Comparison of ENCODE assay signal across 35 mouse cellular contexts in genomic region chr2:166062008-166062407, GRCm38 (mm10).
A peak's percentile ranks its signal among the peaks of the same experiment; 100 is the strongest.
DNase-seq lines count a peak whose midpoint lies in the region; ATAC-seq and TF ChIP-seq lines count a peak whose summit lies in the region.
"Had no signal": no experiment of that assay in that cellular context is flagged by ENCODE, and none has a peak within 500 bp of the region (broad histone marks: within the 10 kb centered on the region; RNA-seq: fewer than 3 reads in every experiment).

No protein-coding gene starts in this region.

- H3K4me1 ChIP-seq in intestine, embryonic 16.5 days (ENCODE audit: control insufficient read depth, insufficient read depth, low read length), result no peaks in the 10 kb centered on the region
- no peaks in the 10 kb centered on the region for H3K4me1 ChIP-seq in intestine, postnatal 0 days (replicated peaks; ENCODE audit: control insufficient read depth, insufficient read depth, low read length)
- no peaks in the 10 kb centered on the region for H3K4me1 ChIP-seq in limb, embryonic 14.5 days (ENCODE audit: control insufficient read depth, insufficient read depth, low read length)
- H3K4me1 ChIP-seq in limb, embryonic 10.5 days, result 0 out of 2 replicates have a peak, but pooled peaks cover 4% of the 10 kb centered on the region
- no peaks in the 10 kb centered on the region for H3K4me1 ChIP-seq in stomach, embryonic 16.5 days (ENCODE audit: control insufficient read depth, insufficient read depth, low read length)
- H3K4me1 ChIP-seq: embryonic facial prominence, embryonic 15.5 days; forebrain, embryonic 12.5 days; hindbrain, embryonic 13.5 days; midbrain, embryonic 10.5 days; midbrain, embryonic 15.5 days; neural tube, embryonic 15.5 days had no signal

- TF ChIP-seq POLR2A in limb, embryonic 14.5 days (IDR thresholded peaks at IDR 0.05; ENCODE audit: borderline replicate concordance, extremely low read depth, insufficient read depth, insufficient read length), result no peak

- peak; percentile 42 for DNase-seq in gastrocnemius, adult 18-20 months (ENCODE audit: low spot score)
- DNase-seq in gastrocnemius, postnatal 14 days, result no peak
- no peak for DNase-seq in limb, embryonic 14.5 days (ENCODE audit: low spot score)
- DNase-seq in limb, embryonic 10.5 days (ENCODE audit: low spot score), result no peak
- DNase-seq in adrenal gland, adult 8-10 months, result no peak
- DNase-seq: adrenal gland, postnatal 10 days; cerebellum, adult 11-12 months; cerebellum, adult 9-11 months; embryo, embryonic 11 days; forebrain, postnatal 0 days; gastrocnemius, postnatal 25 days; heart, postnatal 36 days; kidney, adult 11 months; kidney, postnatal 36 days; layer of hippocampus, postnatal 36 days; left cerebral cortex, postnatal 4 days; liver; lung, adult 2 months; lung, postnatal 14 days; retina, postnatal 1 day; right cerebral cortex, postnatal 14 days; thymus, adult 18-20 months; thymus, postnatal 25 days had no signal

- intact Hi-C loops in gastrocnemius, postnatal 14 days (cut with DNase I; ENCODE audit: low total_unique reads), result no loop called here

- H3K4me2 ChIP-seq in intestine, embryonic 16.5 days (ENCODE audit: low read depth, low read length), result no peak overlapping the region
- no peak overlapping the region for H3K4me2 ChIP-seq in intestine, postnatal 0 days (replicated peaks; ENCODE audit: low read depth)
- no peak overlapping the region for H3K4me2 ChIP-seq in limb, embryonic 14.5 days (replicated peaks; ENCODE audit: low read depth, low read length, severe bottlenecking)
- no peak overlapping the region for H3K4me2 ChIP-seq in stomach, embryonic 16.5 days (ENCODE audit: low read depth, low read length)
- H3K4me2 ChIP-seq: embryonic facial prominence, embryonic 15.5 days; forebrain, embryonic 12.5 days; heart, embryonic 15.5 days; hindbrain, embryonic 13.5 days; midbrain, embryonic 15.5 days; neural tube, embryonic 15.5 days had no signal

- peaks cover 12% of the 10 kb centered on the region for H3K36me3 ChIP-seq in intestine, embryonic 16.5 days (ENCODE audit: control insufficient read depth, insufficient read depth, low read length)
- H3K36me3 ChIP-seq in intestine, postnatal 0 days (ENCODE audit: control insufficient read depth, insufficient read depth), result peaks cover 62% of the 10 kb centered on the region
- H3K36me3 ChIP-seq in limb, embryonic 14.5 days (ENCODE audit: control insufficient read depth, insufficient read depth, low read length), result peaks cover 74% of the 10 kb centered on the region
- peaks cover 88% of the 10 kb centered on the region for H3K36me3 ChIP-seq in limb, embryonic 10.5 days
- H3K36me3 ChIP-seq in stomach, embryonic 16.5 days (ENCODE audit: control insufficient read depth, insufficient read depth, low read length), result peaks cover 8% of the 10 kb centered on the region

- H3K9ac ChIP-seq in intestine, embryonic 16.5 days (ENCODE audit: low read depth, low read length), result no peak overlapping the region
- no peak overlapping the region for H3K9ac ChIP-seq in intestine, postnatal 0 days (ENCODE audit: low read depth, low read length)
- no peak overlapping the region for H3K9ac ChIP-seq in limb, embryonic 14.5 days (ENCODE audit: low read depth, low read length, severe bottlenecking)
- no peak overlapping the region for H3K9ac ChIP-seq in stomach, embryonic 16.5 days (ENCODE audit: low read length)
- H3K9ac ChIP-seq: embryonic facial prominence, embryonic 15.5 days; forebrain, embryonic 12.5 days; forebrain, postnatal 0 days; heart, embryonic 15.5 days; hindbrain, embryonic 13.5 days; liver, embryonic 14.5 days; midbrain, embryonic 15.5 days; neural tube, embryonic 15.5 days had no signal

- no peaks in the 10 kb centered on the region for H3K27me3 ChIP-seq in intestine, embryonic 16.5 days (replicated peaks; ENCODE audit: control insufficient read depth, insufficient read depth, low read length)
- no peaks in the 10 kb centered on the region for H3K27me3 ChIP-seq in intestine, postnatal 0 days (replicated peaks; ENCODE audit: control insufficient read depth, insufficient read depth, low read length)
- no peaks in the 10 kb centered on the region for H3K27me3 ChIP-seq in limb, embryonic 14.5 days (ENCODE audit: control insufficient read depth, insufficient read depth, low read length)
- H3K27me3 ChIP-seq in limb, embryonic 10.5 days (ENCODE audit: low read depth, poor library complexity, severe bottlenecking), result no peaks in the 10 kb centered on the region
- no peaks in the 10 kb centered on the region for H3K27me3 ChIP-seq in stomach, embryonic 16.5 days (ENCODE audit: control insufficient read depth, insufficient read depth, low read length)
- H3K27me3 ChIP-seq: embryonic facial prominence, embryonic 15.5 days; forebrain, embryonic 12.5 days; heart, embryonic 15.5 days; hindbrain, embryonic 13.5 days; midbrain, embryonic 15.5 days; neural tube, embryonic 15.5 days had no signal

- TF ChIP-seq CTCF in intestine, postnatal 0 days (IDR thresholded peaks at IDR 0.05; ENCODE audit: low read depth), result no peak

- H3K27ac ChIP-seq in intestine, embryonic 16.5 days (ENCODE audit: low read length), result peak overlapping the region; percentile 28; the same call in 1 of the 2 replicates
- no peak overlapping the region for H3K27ac ChIP-seq in intestine, postnatal 0 days (ENCODE audit: low read depth, low read length)
- no peak overlapping the region for H3K27ac ChIP-seq in limb, embryonic 14.5 days (replicated peaks; ENCODE audit: low read depth, low read length)
- H3K27ac ChIP-seq in limb, embryonic 10.5 days, result no peak overlapping the region
- peak overlapping the region; percentile 34 for H3K27ac ChIP-seq in stomach, embryonic 16.5 days (ENCODE audit: low read length)
- H3K27ac ChIP-seq: embryonic facial prominence, embryonic 15.5 days; forebrain, embryonic 12.5 days; heart, embryonic 15.5 days; hindbrain, embryonic 13.5 days; liver, embryonic 14.5 days; midbrain, embryonic 10.5 days; midbrain, embryonic 15.5 days; neural tube, embryonic 15.5 days had no signal

- WGBS in intestine, embryonic 16.5 days, result 69% methylated on average over 1 of the region's 1 CpGs
- whole genome bisulfite sequencing in intestine, postnatal 0 days, result 62% methylated on average over 1 of the region's 1 CpGs
- 47% methylated on average over 1 of the region's 1 CpGs for WGBS in limb, embryonic 14.5 days
- 88% methylated on average over 1 of the region's 1 CpGs for WGBS in limb, embryonic 10.5 days
- whole genome bisulfite sequencing in stomach, embryonic 16.5 days, result 51% methylated on average over 1 of the region's 1 CpGs

- H3K4me3 ChIP-seq in intestine, embryonic 16.5 days (ENCODE audit: low read length), result no peak overlapping the region
- no peak overlapping the region for H3K4me3 ChIP-seq in intestine, postnatal 0 days (ENCODE audit: low read depth, low read length)
- no peak overlapping the region for H3K4me3 ChIP-seq in limb, embryonic 14.5 days (replicated peaks; ENCODE audit: low read length)
- H3K4me3 ChIP-seq in limb, embryonic 10.5 days, result no peak overlapping the region
- H3K4me3 ChIP-seq in stomach, embryonic 16.5 days (replicated peaks; ENCODE audit: low read length), result no peak overlapping the region
- H3K4me3 ChIP-seq: embryonic facial prominence, embryonic 15.5 days; forebrain, embryonic 12.5 days; heart, embryonic 15.5 days; hindbrain, embryonic 13.5 days; midbrain, embryonic 10.5 days; midbrain, embryonic 15.5 days; neural tube, embryonic 15.5 days had no signal

- no peaks in the 10 kb centered on the region for H3K9me3 ChIP-seq in intestine, embryonic 16.5 days (ENCODE audit: control insufficient read depth, low read length)
- no peaks in the 10 kb centered on the region for H3K9me3 ChIP-seq in intestine, postnatal 0 days (ENCODE audit: control insufficient read depth)
- H3K9me3 ChIP-seq in limb, embryonic 14.5 days (ENCODE audit: control insufficient read depth, low read length), result no peaks in the 10 kb centered on the region
- no peaks in the 10 kb centered on the region for H3K9me3 ChIP-seq in limb, embryonic 10.5 days (replicated peaks)
- H3K9me3 ChIP-seq in stomach, embryonic 16.5 days (replicated peaks; ENCODE audit: control insufficient read depth, low read length), result no peaks in the 10 kb centered on the region
- H3K9me3 ChIP-seq: embryonic facial prominence, embryonic 15.5 days; forebrain, embryonic 12.5 days; G1E; heart, embryonic 15.5 days; hindbrain, embryonic 13.5 days; midbrain, embryonic 10.5 days; midbrain, embryonic 15.5 days; neural tube, embryonic 15.5 days had no signal

- no peak for ATAC-seq in intestine, embryonic 16.5 days
- ATAC-seq in intestine, postnatal 0 days, result no peak
- 0 out of 2 replicates have a peak, but pooled peaks have one; percentile 17 for ATAC-seq in limb, embryonic 14.5 days (ENCODE audit: low FRiP score, low read depth)
- ATAC-seq in stomach, embryonic 16.5 days (ENCODE audit: insufficient read depth, low FRiP score), result peak; percentile 25
- ATAC-seq: forebrain, postnatal 0 days; midbrain, embryonic 15.5 days had no signal

Comparison
In these comparisons a context has a peak if more than half of its experiments do, and no peak if none do; other contexts are left out.
1. H3K27ac ChIP-seq: peak in intestine, embryonic 16.5 days (single experiment) and stomach, embryonic 16.5 days (single experiment); none in intestine, postnatal 0 days (single experiment), limb, embryonic 14.5 days (single experiment) and limb, embryonic 10.5 days (single experiment).
2. ATAC-seq: peak in limb, embryonic 14.5 days (single experiment) and stomach, embryonic 16.5 days (single experiment); none in intestine, embryonic 16.5 days (single experiment) and intestine, postnatal 0 days (single experiment).